Mouse (Mus musculus): ENCODE data around the gene Dph3.
A peak's percentile ranks its signal among the peaks of the same experiment; 100 is the strongest.
"Not testable (repeated sequence)": the region's sequence is repeated elsewhere in the genome, so short reads cannot be mapped to it uniquely, and the experiment has no call there.

Gene Dph3

GRCm38 (mm10) chr14:32085486-32086201 lies at the start of gene Dph3:
Dph3 (minus strand) TSS chr14:32085729.
- DNase-seq (ENCODE audit: low read depth, low spot score) = peak; percentile 99

DNA sequence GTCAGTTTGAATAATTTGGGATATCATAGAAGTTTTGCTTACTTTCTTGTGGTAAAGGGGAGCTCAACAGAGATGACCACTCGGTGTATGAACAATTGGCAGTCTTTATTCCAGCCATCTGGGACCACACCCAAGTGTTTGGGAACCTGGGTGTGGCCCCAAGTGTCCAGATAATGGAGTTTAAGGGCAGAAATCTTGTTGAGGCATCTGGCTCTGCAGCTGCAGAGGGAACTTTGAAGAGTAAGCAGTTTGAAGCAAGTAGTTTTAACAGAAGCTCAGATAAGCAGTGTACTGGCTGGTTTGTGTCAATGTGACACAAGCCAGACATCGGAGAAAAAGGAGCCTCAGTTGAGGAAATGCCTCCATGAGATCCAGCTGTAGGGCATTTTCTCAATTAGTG lies 48.8 kb upstream of the Dph3 start:
- DNase-seq (ENCODE audit: low read depth, low spot score) = no peak

DNA sequence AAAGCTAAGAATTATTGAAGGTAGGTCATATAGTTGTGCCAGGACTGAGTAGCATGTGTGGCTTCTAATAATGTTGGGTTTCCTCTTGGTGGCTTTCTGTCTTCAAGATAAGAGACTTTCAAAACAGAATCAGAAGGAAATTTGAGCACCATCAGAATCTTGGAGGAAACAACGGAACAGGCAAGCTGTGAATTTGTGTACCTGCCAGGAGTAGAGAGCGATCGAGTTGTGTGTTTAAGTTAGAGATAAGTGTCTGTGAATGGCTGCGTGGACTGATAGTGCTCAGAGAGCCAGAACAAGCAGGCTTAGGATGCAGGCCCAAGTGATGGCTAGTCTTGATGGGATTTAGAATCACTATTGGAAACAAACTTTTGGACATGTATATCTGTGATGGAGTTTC lies 46.3 kb upstream of the Dph3 start:
- DNase-seq (ENCODE audit: low read depth, low spot score) = no peak

DNA sequence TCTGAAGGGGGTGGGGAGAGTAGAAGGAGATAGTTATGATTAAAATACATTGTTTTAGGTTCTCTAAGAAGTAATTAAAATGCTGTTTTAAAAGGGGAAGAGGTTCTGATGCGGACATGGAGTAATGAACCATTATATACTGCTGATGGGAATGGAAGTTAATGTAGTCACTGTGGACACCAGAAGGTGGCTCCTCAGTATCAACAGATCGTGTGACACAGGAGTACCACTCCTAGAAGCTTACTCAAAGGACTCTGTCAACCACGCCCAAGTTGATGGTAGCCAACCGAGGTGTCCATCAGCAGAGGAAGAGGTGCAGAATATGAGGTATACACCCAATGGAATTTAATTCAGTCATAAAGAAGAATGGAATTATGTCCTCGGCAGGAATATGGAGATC lies 42.9 kb upstream of the Dph3 start:
- DNase-seq (ENCODE audit: low read depth, low spot score) = no peak

- not testable (repeated sequence) for DNase-seq (ENCODE audit: low read depth, low spot score)
These were observed 39.7 kb upstream of the Dph3 start for GRCm38 (mm10) chr14:32125256-32125655.

- no peak for DNase-seq (ENCODE audit: low read depth, low spot score)
These were observed 38.7 kb upstream of the Dph3 start for GRCm38 (mm10) chr14:32124261-32124660.

DNA sequence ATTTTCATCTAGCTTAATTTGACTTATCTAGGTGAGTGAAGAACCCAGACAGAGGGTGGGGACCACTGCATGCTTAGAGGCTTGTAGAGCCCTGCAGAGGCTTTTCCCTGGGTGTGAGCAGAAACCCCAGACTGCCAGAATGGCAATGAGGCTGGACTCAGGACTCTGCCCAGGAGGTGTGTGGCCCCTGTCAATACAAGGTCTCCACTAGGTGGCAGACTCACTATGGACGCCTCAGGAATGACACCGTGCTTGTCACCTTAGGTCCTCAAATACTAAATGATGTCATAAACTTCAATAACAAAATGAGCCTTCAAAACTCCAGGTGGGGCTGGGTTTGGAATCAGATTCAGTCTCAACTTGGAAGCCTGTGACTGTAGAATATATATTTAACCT lies 36.4 kb upstream of the Dph3 start:
- no peak for DNase-seq (ENCODE audit: low read depth, low spot score)

- DNase-seq (ENCODE audit: low read depth, low spot score) = no peak
These were observed 35.7 kb upstream of the Dph3 start for GRCm38 (mm10) chr14:32120940-32121919.

GRCm38 (mm10) chr14:32112124-32112523 lies 26.6 kb upstream of the Dph3 start:
- DNase-seq (ENCODE audit: low read depth, low spot score) = not testable (repeated sequence)

- DNase-seq (ENCODE audit: low read depth, low spot score) = no peak
These were observed 21.4 kb upstream of the Dph3 start for GRCm38 (mm10) chr14:32106911-32107310.

DNA sequence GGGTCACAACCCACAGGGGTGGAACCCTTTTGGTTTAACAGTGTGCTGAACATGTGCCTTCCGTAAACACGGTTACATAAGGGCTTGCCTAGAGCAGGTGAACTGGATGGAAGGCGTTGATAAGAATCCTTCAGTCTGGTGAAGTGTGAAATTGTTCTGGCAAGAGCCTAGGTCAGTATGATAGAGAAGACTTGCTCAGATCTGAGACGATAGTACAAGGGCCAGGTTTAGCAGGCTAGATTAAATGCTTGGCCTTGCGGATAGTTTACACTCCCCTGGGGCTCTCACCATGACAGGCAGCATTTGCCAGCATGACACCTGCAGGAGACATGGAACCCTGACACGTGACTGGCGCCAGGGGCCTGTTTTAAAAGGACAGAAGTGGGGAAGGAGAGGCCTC lies 20.1 kb upstream of the Dph3 start:
- no peak for DNase-seq (ENCODE audit: low read depth, low spot score)

DNA sequence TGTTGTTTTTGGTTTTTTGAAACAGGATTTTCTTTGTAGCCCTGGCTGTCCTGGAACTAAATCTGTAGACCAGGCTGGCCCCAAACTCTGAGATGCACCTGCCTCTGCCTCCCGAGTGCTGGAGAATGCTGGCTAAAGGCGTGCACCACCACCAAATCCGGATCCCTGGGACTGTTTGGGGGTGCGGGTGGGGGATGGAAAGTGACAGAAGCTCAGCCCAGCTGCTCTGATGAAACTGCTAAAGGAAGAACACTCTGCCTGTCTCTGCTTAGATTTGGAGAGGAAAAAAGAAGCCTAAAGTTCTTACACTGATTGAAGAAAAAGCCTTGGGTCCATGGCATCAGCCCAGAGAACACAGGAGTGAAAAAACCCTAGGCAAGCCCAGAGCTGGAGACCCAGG lies 18.0 kb upstream of the Dph3 start:
- no peak for DNase-seq (ENCODE audit: low read depth, low spot score)

GRCm38 (mm10) chr14:32098951-32099350 lies 13.4 kb upstream of the Dph3 start:
- DNase-seq (ENCODE audit: low read depth, low spot score) = peak; percentile 19

DNA sequence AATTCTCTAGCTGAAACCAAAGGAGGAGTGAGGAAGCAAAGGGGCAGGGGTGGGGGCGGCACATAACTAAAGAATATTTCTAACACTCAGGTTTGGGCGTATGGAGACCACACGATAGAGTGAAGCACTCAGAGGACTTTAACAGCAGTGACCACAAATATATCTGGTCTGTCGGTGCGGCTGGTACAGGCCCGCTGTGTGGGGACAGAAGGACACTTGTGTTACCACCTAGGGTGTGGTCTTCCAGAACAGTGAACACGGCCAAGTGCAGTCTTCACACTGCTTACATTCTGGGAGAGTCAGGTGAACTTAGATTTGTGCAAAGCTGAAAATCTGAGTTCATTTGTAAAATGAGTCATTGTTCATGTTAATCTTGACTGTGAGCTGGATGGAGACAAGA lies 12.2 kb upstream of the Dph3 start:
- DNase-seq (ENCODE audit: low read depth, low spot score) = no peak

DNA sequence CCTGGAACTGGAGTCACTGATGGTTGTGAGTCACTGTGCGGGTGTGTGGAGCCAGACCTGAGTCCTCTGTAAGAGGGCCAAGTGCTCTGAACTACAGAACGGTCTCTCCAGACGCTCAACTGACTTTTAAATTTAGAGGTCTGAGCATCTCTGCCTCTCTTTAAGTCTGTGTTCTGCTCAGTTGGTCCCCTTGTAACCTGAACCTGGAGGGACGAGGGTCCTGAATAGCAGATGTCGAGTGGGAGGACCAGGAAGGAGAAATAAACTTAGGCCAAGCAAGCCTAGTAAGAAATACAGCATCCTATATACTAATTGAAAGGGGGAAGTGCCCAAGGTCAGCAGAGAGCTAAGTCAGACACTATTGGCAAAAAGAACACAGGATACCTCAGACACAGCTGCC lies 11.2 kb upstream of the Dph3 start:
- DNase-seq (ENCODE audit: low read depth, low spot score) = no peak

DNA sequence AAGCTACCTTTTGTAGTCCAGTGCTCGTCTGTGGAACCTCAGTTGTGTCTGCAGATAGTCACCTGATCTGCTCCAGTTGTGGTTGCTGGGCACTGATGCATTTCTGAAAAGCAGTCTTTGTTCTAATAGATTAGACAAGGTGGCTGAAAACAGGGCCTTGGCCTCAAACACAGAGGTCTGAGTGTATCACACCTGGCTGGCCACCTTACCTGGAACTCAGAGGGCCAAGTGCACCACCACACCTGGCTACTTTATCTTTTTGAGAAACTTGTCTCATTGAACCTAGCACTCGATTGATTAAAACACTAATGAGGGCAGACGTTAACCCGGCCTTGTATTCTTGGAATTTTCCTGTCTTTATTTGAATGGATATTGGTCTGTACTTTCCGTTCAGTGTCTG lies 10.1 kb upstream of the Dph3 start:
- DNase-seq (ENCODE audit: low read depth, low spot score) = no peak

GRCm38 (mm10) chr14:32093500-32094117 lies 8.1 kb upstream of the Dph3 start:
- DNase-seq (ENCODE audit: low read depth, low spot score) = no peak

DNA sequence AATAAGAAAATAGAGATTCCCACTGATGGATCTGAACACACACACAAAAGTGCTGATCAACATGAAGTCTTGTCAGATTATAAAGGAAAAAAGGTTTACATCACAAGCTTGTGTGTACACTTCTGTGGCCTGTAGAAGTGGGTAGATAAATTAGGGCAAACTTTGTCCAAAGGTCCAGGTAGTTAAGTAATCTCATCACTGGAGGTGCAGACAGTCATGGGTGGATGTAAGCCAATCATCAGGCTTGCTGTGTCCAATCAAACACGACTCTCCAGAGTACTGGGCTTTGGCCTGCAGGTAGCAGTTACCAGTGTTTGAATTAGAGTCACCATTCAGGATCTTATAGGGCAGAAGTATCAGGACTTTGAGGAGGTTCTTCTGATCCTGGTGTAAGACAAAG lies 7.5 kb upstream of the Dph3 start:
- no peak for DNase-seq (ENCODE audit: low read depth, low spot score)

DNA sequence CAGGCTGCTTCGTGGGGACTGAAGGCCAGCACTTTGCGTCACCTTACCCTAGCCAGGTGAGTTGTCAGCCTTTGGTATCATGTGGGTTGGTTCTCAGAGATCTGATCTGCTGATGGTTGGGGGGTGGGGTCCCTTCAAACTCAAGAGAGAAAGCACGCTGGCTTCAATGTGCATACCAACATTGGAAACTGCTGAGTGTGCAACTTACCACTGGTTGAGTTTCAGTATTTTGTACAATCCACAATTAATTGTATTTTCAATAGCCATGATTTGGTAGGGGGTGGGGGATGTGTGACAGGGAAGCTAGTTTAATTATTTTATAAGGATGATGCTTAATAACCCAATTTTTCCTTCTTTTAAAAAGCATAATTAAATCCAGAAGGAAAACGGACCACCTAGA lies 6.2 kb upstream of the Dph3 start:
- no peak for DNase-seq (ENCODE audit: low read depth, low spot score)

DNA sequence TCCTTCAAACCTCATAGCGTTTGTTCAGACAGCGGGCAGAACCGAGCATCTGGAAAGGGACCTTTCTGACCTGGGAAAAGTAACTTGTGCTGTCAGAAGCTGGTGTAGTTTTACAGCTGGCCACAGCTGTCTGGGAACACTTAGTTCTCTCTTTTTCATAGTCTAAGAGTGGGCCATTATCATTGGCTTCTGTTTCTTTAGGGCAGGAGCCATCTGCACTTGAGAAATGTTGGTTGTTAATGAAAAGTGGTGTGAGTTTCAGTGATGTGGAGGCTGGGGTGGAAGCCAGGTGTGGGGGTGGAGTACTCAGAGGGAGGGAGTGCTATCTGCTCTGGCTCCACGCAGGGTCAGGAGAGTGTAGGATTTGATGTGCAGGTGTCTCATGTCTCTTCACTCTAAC lies 5.6 kb upstream of the Dph3 start:
- no peak for DNase-seq (ENCODE audit: low read depth, low spot score)

DNA sequence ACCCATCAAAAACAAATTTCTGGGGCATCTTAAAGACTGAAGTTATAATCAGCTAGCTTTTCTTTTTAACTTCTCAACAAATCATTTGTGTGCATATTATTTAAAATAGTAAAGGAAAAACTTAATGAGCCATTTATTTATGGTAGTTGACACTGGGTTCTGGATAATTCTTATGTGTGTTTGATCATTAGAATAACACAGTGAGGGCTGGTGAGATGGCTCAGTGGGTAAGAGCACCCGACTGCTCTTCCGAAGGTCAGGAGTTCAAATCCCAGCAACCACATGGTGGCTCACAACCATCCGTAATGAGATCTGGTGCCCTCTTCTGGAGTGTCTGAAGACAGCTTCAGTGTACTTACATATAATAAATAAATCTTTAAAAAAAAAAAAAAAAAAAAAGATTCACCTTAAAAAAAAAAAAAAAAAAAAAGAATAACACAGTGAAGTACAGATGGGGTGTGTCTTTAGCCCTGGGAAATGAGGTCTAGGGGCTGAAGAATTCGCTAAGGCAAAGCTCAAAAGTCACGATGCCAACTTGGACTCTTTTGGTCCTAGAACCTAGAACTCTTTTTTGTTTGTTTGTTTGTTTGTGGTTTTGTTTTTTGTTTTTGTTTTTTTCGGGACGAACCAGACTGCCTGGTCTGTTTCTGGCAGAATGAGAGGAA lies 2.2 kb upstream of the Dph3 start:
- DNase-seq (ENCODE audit: low read depth, low spot score) = not testable (repeated sequence)

- DNase-seq (ENCODE audit: low read depth, low spot score) = peak; percentile 25
These were observed 697 bp upstream of the Dph3 start for GRCm38 (mm10) chr14:32086226-32086625.

Measured in skeletal muscle tissue, adult 2 months (tissue).